Mouse (Mus musculus) forebrain, embryonic 15.5 days (tissue): ENCODE data around the gene Ccr8. TPM values are rescaled to one million over a fixed set of nuclear protein-coding genes. Genes with fewer than 3 reads are reported as not detected.

Source experiments
- ATAC-seq: fragments of 200-750 bp; cut with Nextera tagmentation; replicated peaks from 2 replicates; pipeline ENCODE4 v1.8.0; 2017; ENCODE audit warnings: mild to moderate bottlenecking, moderate TSS enrichment, moderate library complexity
- H3K27ac ChIP-seq: fragments of 300-500 bp; sonication (generic); replicated peaks from 2 replicates; pipeline ENCODE4 v1.5.1; 2015; ENCODE audit warnings: mild to moderate bottlenecking, inconsistent platforms
- H3K27me3 ChIP-seq: fragments of 300-500 bp; sonication (generic); 2 replicates; pipeline ENCODE4 v1.6.1; 2015; ENCODE audit warnings: inconsistent platforms
- H3K36me3 ChIP-seq: fragments of 300-500 bp; sonication (generic); 2 replicates; pipeline ENCODE4 v1.6.1; 2015; ENCODE audit warnings: mild to moderate bottlenecking, inconsistent platforms
- H3K4me1 ChIP-seq: fragments of 300-500 bp; sonication (generic); 2 replicates; pipeline ENCODE4 v1.6.1; 2015; ENCODE audit warnings: inconsistent platforms
- H3K4me2 ChIP-seq: fragments of 300-500 bp; sonication (generic); replicated peaks from 2 replicates; pipeline ENCODE4 v1.6.1; 2015; ENCODE audit warnings: mild to moderate bottlenecking, inconsistent platforms
- H3K4me3 ChIP-seq: fragments of 300-500 bp; sonication (generic); 2 replicates; pipeline ENCODE4 v1.5.1; 2015; ENCODE audit warnings: mild to moderate bottlenecking, inconsistent platforms
- H3K9ac ChIP-seq: fragments of 300-500 bp; sonication (generic); replicated peaks from 2 replicates; pipeline ENCODE4 v1.6.1; 2015; ENCODE audit warnings: mild to moderate bottlenecking, inconsistent platforms
- H3K9me3 ChIP-seq: fragments of 300-500 bp; sonication (generic); 2 replicates; pipeline ENCODE4 v1.6.1; 2016; ENCODE audit warnings: inconsistent platforms
- WGBS: fragments of 180-500 bp; shearing (Covaris S2); methylation state at CpG from one replicate; pipeline ENCODE4 v1.1.7; 2015; ENCODE audit warnings: mixed read lengths; 5-methylcytosine and 5-hydroxymethylcytosine counted together
- polyA plus RNA-seq: library from polyadenylated mRNA; unstranded; fragments of >200 nt; fragmentation: Nextera tagmentation; extraction: Ambion mirVana; gene quantifications from 2 replicates; pipeline ENCODE4 v1.2.1, GENCODE M21; 2015

The Ccr8 gene
- polyA plus RNA-seq, 1 experiment from 2014 or later, result not detected

DNA sequence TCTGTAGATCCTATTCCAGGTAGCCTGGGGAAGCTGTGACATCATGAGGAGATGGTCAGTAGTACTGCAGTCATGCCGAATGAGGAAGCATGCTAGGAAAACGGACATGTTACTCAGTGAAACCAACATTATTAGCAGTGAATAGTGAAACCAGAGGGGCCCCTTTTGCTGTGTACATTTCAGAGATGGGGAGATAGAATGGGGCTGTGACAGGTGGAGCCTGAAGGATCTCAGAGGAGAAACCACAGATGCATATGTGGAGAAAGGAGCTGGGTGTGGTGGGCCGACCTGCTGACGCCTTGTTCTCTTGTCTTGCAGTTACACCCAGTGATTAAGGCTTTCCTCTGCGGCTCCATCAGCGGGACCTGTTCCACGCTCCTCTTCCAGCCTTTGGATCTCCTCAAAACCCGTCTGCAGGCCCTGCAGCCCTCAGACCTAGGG, 24.3 kb downstream of the Ccr8 start:
- 92% methylated on average over 8 of the region's 8 CpGs for WGBS
- no peak for ATAC-seq
- no peak overlapping the region for H3K9ac ChIP-seq

DNA sequence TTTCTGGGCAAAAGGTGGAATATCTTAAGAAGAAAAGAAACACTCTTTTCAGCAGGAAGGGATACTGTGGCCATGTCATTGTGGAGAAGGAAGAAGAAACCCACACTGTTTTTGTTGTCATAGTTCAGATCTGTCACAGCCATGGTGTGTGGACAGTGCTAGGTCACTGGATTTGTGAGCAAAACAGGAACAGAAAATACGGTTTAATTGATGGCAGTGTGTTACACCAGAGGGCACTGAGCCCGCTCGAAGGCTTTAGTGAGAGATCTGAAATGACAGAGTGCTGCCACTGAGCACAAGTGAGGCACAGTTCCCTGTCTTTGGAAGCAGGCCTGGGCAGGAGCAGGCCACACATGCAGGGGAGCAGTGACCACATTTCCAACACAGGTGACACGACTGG, 26.3 kb downstream of the Ccr8 start:
- ATAC-seq, result no peak
- 93% methylated on average over 4 of the region's 4 CpGs for WGBS
- Histone ChIP-seq H3K4me2 (no peak overlapping the region), H3K36me3 (peaks cover 44% of the 10 kb centered on the region), H3K27ac (no peak overlapping the region), H3K4me1 (no peaks in the 10 kb centered on the region), H3K9me3 (no peaks in the 10 kb centered on the region), H3K4me3 (no peak overlapping the region), H3K9ac (no peak overlapping the region), H3K27me3 (no peaks in the 10 kb centered on the region)

More for the DNA sequence above, 24.3 kb downstream of the Ccr8 start:
- H3K36me3 ChIP-seq, result peaks cover 31% of the 10 kb centered on the region
- H3K4me3 ChIP-seq, result no peak overlapping the region
- H3K9me3 ChIP-seq, result no peaks in the 10 kb centered on the region
- H3K4me2 ChIP-seq, result no peak overlapping the region
- H3K27me3 ChIP-seq, result no peaks in the 10 kb centered on the region
- peaks cover 4% of the 10 kb centered on the region for H3K4me1 ChIP-seq
- no peak overlapping the region for H3K27ac ChIP-seq

DNA sequence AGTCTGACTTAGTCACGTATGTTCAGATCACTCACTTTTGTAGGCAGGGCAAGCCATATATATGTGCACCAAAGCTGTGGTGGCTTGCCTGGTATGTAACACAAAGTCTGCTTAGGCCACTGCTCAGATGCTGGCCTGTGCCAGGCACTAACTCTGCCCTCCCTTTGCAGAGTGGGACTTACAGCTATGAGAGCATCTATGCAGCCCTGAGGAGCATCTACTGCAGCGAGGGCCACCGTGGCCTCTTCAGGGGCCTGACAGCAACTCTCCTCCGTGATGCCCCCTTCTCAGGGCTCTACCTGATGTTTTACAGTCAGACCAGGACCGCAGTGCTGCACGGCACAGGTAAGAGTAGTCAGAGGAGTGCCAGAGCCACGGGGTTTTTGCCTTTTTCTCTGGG, 28.6 kb downstream of the Ccr8 start:
- ATAC-seq, result no peak
- H3K9me3 ChIP-seq, result no peaks in the 10 kb centered on the region
- no peak overlapping the region for H3K4me2 ChIP-seq
- H3K9ac ChIP-seq, result no peak overlapping the region
- WGBS, result 92% methylated on average over 7 of the region's 7 CpGs
- H3K4me1 ChIP-seq, result no peaks in the 10 kb centered on the region
- no peak overlapping the region for H3K4me3 ChIP-seq
- no peaks in the 10 kb centered on the region for H3K27me3 ChIP-seq
- H3K36me3 ChIP-seq, result peaks cover 56% of the 10 kb centered on the region
- no peak overlapping the region for H3K27ac ChIP-seq

DNA sequence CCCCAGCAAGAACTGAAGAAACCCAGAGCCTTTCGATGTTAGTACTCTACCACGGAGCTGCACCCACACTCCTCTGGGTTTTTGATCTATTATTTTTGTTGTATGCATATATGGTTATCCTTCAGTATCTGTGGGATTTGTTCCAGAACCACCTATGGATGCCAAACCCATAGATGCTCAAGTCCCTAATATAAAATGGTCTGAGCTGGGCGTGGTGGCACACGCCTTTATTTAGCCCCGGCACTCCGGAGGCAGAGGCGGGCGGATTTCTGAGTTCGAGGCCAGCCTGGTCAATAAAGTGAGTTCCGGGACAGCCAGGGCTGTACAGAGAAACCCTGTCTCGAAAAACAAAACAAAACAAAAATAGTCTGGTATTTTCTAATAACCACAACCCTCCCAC, 35.0 kb downstream of the Ccr8 start:
- 61% methylated on average over 11 of the region's 11 CpGs for WGBS
- no peaks in the 10 kb centered on the region for H3K27me3 ChIP-seq
- peaks cover 49% of the 10 kb centered on the region for H3K36me3 ChIP-seq
- H3K4me2 ChIP-seq, result peak overlapping the region; percentile 57
- H3K9me3 ChIP-seq, result no peaks in the 10 kb centered on the region
- H3K4me1 ChIP-seq, result peaks cover 23% of the 10 kb centered on the region
- peak overlapping the region; percentile 55 for H3K9ac ChIP-seq
- peak overlapping the region; percentile 73 for H3K4me3 ChIP-seq
- peak; percentile 10 for ATAC-seq
- peak overlapping the region; percentile 76 for H3K27ac ChIP-seq

DNA sequence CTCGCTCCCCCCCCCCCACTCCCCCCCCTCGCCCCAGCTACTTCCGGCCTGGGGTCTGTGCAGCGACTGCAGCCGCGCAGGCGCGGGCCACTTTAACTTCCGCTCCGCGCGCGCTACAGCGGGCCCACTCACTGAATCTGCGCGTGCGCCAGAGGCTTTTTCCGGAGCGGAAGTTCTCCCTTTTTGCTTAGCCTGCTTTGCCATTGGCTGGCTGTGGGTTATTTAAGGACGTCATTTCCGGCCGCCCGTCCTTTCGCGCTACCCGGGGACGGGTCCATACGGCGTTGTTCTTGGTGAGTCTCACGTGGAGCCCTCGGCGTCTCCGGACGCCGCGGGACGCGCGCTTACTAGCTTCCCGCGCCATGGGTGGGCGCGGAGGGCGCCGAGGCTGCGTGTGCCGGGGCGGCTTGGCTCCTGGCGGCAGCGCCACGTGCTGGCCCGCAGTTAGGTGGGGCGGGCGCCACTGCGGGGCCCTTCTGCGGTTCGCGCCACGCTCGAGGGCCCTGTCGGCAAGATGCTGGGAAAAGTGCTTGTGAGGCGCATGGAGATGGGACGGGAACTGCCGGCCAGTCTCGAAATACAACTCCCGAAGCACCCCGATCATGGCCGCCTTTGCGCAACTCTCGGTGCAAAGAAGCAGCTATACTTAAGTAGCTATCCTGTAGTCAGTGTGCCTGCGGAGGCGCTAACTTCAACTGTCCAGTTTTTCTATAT, 35.8 kb downstream of the Ccr8 start, which contains the start of gene Rpsa:
Gene Rpsa, plus strand, starts transcription at position 152 of the 714 bp plus-strand sequence.
- Histone ChIP-seq H3K9ac (peak within 1 kb of the TSS; percentile 91), H3K27me3 (no peaks in the 10 kb centered on the region), H3K27ac (peak within 1 kb of the TSS; percentile 77), H3K4me3 (peak within 1 kb of the TSS; percentile 73), H3K36me3 (peaks cover 51% of the 10 kb centered on the region), H3K9me3 (no peaks in the 10 kb centered on the region), H3K4me2 (peak within 1 kb of the TSS; percentile 72), H3K4me1 (peaks cover 23% of the 10 kb centered on the region)
- peak; percentile 98 for ATAC-seq
- WGBS, result 0% methylated on average over 65 of the region's 72 CpGs

DNA sequence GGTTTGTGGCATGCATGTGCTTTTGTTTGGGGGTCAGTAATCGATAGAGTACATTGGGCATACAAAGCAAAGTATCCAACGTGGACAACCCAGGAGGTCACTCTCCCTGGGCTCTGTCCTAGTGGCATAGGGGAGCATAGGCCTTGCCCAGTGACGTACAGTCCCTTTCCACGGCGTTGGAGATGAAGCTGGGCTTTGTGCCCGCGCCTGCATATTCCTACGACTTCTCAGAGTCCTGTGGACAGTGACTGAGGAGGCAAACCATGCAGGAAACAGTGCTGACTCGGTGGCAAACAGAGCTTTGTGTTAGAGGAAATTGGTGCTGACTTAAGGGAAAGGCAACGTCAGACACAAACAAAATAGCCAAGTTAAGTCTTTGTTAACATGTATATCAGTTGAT, 37.4 kb downstream of the Ccr8 start:
- Histone ChIP-seq H3K9me3 (no peaks in the 10 kb centered on the region), H3K4me1 (peaks cover 23% of the 10 kb centered on the region), H3K27me3 (no peaks in the 10 kb centered on the region), H3K36me3 (peaks cover 42% of the 10 kb centered on the region), H3K9ac (peak overlapping the region; percentile 91; the same call in 1 of the 2 replicates), H3K4me3 (peak overlapping the region; percentile 73), H3K4me2 (peak overlapping the region; percentile 72), H3K27ac (no peak overlapping the region)
- no peak for ATAC-seq
- WGBS, result 68% methylated on average over 10 of the region's 10 CpGs

DNA sequence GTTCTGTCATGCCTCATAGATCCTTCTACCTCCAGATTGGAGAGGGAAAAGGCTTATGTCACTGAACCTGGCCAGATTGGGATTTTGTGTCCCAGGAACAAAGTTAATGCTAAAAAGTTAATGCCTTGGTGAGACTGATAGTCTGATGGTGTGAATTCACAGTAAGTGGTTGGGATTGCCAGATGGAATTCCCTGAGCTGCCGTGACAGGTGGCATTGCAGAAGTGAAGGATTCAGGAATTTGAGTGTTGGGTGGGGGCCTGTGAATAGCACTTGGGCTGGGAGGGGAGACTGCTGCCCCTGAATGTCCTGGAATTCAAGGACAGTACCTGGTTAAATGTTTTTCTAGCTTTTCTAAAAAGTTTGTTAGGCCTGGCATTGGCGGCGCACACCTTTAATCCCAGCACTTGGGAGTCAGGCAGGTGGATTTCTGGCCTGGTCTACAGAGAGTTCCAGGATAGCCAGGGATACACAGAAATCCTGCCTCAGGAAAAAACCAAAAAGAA, 39.9 kb downstream of the Ccr8 start:
- no peak overlapping the region for H3K27ac ChIP-seq
- no peak for ATAC-seq
- no peak overlapping the region for H3K4me3 ChIP-seq
- 87% methylated on average over 3 of the region's 3 CpGs for WGBS
- no peak overlapping the region for H3K4me2 ChIP-seq
- H3K9ac ChIP-seq, result no peak overlapping the region
- no peaks in the 10 kb centered on the region for H3K9me3 ChIP-seq
- no peaks in the 10 kb centered on the region for H3K27me3 ChIP-seq
- H3K4me1 ChIP-seq, result peaks cover 21% of the 10 kb centered on the region
- peaks cover 41% of the 10 kb centered on the region for H3K36me3 ChIP-seq

DNA sequence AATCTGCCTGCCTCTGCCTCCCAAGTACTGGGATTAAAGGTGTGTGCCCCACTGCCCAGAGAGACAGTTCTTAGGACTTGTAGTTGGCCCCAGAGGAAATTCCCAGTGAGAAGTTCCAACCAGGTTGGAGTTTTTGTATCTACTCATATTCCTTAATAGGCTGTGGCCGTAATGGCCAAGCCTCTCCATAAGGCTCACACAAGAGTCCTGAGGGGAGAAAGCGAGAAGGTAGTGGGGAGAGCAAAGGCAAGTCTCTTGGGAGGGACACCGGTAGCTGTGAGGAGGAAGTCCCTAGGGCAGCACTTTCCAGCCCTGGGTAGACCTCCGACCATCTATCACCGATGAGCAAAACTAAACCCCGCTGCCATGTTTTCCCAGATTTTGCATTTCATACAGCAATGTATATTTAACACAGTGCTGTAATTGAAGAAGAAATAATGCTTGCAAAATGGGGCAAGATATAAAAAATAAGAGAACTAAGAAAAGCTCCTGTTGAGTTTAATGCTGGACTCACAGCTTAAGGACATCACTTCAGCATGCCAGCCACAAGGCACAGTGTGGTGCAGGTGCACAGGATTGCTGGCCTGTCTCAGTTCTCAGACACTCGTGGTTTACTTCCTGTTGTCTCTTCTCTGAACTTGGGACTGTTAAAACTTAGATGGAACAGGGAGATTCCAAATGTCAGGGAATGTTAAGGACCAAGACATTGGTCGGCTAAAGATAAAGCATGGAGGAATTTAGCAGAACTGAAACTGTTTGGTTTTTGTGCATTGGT, 41.3 kb downstream of the Ccr8 start:
- no peaks in the 10 kb centered on the region for H3K27me3 ChIP-seq
- no peak overlapping the region for H3K4me2 ChIP-seq
- no peak overlapping the region for H3K4me3 ChIP-seq
- peaks cover 17% of the 10 kb centered on the region for H3K4me1 ChIP-seq
- H3K36me3 ChIP-seq, result peaks cover 41% of the 10 kb centered on the region
- no peak for ATAC-seq
- no peak overlapping the region for H3K27ac ChIP-seq
- H3K9me3 ChIP-seq, result no peaks in the 10 kb centered on the region
- no peak overlapping the region for H3K9ac ChIP-seq
- WGBS, result 46% methylated on average over 8 of the region's 8 CpGs

DNA sequence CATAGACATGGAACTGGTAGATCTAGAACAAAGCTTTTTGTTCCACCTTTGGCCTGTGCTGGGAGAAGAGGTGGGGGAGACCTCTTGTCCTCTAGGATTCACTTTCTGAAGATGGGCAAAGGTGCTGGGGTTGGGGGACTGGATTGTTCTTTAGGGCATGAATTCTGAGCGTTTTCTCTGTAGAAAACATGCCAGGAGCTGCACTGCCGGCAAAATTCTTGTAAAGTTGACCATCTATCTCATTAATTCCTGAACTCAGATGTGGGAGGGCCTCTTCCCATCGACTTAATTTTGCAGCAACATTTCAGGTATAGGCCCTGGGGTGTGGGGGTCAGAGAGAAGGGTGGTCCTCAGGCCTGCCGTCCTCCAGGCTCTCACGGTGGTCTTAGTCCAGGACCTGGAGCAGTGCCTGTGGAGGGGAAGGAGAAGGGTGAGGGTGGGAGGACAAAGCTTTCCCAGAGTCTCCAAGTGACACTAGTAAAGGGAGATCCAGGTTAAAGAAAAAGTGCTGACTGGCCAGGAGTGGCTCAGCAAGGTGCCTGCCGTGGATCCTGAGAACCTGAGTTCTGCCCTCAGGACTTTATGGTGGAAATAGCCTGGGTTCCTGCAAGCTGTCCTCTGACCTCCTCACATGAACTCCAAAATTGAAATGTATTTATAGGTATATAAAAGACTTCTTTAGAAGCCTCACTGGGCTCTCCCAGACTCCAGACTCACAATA, 42.0 kb downstream of the Ccr8 start:
- Histone ChIP-seq H3K27ac (no peak overlapping the region), H3K36me3 (peaks cover 39% of the 10 kb centered on the region), H3K4me2 (no peak overlapping the region), H3K9ac (no peak overlapping the region), H3K4me3 (no peak overlapping the region), H3K9me3 (no peaks in the 10 kb centered on the region), H3K4me1 (peaks cover 10% of the 10 kb centered on the region), H3K27me3 (no peaks in the 10 kb centered on the region)
- no peak for ATAC-seq
- 53% methylated on average over 6 of the region's 6 CpGs for WGBS

DNA sequence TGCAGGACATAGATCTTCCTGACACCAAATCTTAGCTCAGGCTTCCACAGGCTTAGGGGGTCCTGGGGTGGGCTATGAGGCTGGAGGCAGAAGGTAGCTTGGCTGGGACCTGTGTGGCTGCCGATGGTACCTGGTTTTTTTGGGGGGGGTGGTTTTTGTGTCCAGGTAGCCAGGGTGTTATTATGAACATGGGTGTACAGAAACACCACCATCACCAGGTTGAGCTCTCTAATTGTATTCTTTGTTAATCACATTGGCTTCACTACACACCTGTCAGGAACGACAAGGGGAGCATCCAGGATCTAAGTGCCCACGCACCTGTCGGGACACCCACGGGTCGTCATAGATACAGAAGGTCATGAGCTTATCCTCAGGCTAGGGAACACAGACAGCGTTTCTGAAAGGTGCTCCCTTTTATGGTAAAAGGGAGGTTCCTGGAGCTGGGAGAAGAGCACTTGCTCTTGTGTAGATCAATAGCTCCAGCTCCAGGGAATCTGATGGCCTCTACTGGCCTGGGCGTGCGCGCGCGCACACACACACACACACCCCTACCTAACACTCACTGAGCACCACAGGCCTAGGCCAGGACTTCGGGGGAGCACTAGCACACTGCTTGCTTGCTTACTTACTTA, 42.7 kb downstream of the Ccr8 start:
- no peak overlapping the region for H3K9ac ChIP-seq
- no peak overlapping the region for H3K4me3 ChIP-seq
- H3K36me3 ChIP-seq, result peaks cover 33% of the 10 kb centered on the region
- ATAC-seq, result no peak
- H3K9me3 ChIP-seq, result no peaks in the 10 kb centered on the region
- H3K4me2 ChIP-seq, result no peak overlapping the region
- peaks cover 2% of the 10 kb centered on the region; the same call in 1 of the 2 replicates for H3K4me1 ChIP-seq
- WGBS, result 82% methylated on average over 13 of the region's 13 CpGs
- H3K27me3 ChIP-seq, result no peaks in the 10 kb centered on the region
- H3K27ac ChIP-seq, result no peak overlapping the region

DNA sequence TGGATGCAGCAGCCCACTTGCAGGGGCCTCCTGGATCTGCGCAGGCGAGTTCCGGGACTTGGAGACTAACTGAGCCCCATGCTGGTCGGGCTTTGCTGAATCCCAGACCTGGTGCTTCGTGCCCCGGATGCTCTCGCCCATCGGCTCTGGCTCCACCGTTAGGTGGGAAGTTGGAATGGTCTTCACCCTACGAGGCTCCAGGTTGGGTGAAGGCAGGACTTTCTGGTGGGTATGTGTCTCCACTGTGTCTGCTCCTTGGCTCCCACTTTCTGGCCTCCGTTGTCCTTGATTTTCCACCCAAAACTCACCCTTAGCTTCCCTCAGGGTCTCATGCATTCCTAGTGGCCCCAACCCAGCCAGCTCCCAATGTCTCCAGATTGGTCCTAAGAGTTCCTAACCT, 43.5 kb downstream of the Ccr8 start:
- Histone ChIP-seq H3K4me3 (no peak overlapping the region), H3K27ac (no peak overlapping the region), H3K9ac (no peak overlapping the region), H3K36me3 (peaks cover 26% of the 10 kb centered on the region), H3K4me1 (no peaks in the 10 kb centered on the region), H3K27me3 (no peaks in the 10 kb centered on the region), H3K4me2 (no peak overlapping the region), H3K9me3 (no peaks in the 10 kb centered on the region)
- no peak for ATAC-seq
- 89% methylated on average over 11 of the region's 11 CpGs for WGBS
